Mouse (Mus musculus) embryo, embryonic 10 days (tissue): ENCODE data around the gene Vmn2r90.
"Not testable (repeated sequence)": the region's sequence is repeated elsewhere in the genome, so short reads cannot be mapped to it uniquely, and the experiment has no call there.

Experiments
- DNase-seq: peaks from one replicate; pipeline ENCODE4 v3.0.0-alpha.2; 2015; ENCODE audit warnings: low spot score

Vmn2r90 gene

DNA sequence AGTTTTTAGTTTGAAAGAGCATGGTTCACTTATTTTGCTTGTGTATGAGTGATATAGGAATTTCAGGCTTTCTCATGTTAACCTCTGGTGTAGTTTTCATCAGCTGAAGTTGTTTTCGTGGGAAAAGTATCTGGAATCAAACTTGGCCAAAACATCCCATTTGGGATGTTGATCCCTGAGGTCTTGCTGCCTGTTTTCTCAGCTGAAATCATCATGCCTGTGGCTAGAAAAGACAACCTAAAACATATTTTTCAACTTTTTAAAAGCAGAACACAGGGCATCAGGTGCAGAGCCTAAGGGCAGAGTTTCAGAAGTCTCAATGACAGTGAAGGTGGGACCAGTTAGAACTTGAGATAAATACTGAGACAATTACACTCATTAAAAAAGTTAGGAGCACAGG lies at the start of gene Vmn2r90:
Gene Vmn2r90 (plus strand): TSS at position 301 of the 400 bp plus-strand sequence.
- no peak for DNase-seq

DNA sequence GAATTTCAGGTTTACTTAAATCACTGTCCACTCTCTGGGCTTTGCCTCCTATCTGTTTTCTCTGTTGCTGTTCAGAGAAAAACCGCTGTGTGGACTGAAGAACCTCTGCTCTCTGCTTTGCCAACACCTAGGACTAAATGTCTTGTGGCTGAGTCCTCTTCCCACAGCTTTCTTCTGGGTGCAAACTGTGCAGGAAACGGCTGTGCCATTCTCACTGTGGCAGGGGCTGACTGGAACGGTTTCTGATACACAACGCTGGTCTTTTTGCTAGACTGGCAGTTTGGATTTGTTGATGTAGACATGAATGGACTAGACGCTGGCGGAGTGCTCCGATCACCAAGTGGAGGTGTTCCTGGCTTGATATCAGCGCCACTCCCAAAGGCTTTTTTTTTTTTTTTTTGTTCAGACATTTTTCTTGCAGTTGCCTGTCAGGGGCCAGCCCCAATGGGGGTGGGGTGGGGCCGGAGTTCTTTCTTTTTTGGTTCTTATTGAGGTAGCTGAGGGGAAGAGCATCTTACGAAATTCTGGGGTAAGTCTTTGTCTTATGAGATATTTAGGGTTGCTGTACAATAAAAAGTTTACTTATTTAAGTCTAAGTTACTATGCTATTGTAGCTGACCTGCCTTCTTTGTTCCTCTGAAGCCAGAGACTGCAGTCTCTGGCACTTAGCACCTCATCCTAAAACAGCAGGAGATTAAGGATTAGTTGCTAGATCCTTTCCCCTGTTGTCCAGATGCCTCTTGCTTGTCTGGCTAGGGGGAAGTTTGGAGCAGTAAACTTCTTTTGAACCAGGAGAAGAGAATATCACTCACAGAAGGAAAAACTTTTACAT lies 48.3 kb upstream of the Vmn2r90 start:
- DNase-seq: peak; percentile 9

DNA sequence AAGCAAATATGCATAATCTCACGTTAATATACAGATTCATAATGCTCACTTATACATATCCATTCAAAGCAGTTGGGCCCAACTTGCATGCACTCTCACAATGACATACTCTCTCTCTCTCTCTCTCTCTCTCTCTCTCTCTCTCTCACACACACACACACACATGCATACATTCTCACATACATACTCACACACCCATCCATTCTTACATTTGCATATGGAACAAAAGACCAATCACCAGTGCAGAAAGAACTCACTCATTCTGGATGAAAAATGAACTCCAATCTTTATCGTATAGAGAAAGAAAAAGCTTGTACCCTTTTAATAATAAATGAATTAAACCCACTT lies 47.7 kb upstream of the Vmn2r90 start:
- no peak for DNase-seq

DNA sequence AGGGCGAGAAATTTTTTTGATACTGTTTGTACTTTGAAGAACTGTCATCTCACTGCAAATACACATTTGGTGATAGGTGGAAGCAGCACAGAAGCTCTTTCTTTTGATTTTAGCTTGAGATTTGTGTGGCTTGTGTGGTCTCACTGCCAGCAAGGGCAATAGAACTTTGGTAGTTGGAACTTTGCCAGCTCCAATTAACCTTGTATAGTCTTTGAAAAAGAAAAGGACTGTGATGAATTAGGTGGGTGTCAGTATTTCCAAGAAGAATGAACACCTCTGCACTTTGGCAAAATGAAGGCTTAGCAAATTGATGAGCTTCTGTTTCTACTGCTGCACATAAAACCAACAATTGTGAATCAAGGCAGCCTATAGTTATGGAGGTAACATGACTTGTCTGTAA lies 24.8 kb upstream of the Vmn2r90 start:
- no peak for DNase-seq

DNA sequence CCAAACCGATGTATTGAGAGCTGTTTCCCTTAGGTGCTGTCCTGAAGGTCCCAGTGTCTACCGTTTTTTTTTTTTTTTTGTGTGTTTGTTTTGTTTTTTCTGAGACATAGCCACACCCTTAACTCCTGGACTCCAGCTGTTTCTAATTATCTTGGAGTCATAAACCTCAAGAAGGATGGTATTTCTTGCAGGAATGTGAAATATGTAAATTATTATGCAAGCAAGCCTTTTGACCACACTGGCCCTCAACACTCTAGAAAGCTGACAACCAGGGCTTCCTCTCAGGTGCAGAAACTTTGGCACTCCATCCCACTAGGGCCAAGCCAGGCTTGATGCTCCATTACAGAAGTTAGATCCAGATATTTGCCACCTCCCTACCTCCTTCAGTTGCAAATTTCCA lies 12.9 kb upstream of the Vmn2r90 start:
- no peak for DNase-seq

DNA sequence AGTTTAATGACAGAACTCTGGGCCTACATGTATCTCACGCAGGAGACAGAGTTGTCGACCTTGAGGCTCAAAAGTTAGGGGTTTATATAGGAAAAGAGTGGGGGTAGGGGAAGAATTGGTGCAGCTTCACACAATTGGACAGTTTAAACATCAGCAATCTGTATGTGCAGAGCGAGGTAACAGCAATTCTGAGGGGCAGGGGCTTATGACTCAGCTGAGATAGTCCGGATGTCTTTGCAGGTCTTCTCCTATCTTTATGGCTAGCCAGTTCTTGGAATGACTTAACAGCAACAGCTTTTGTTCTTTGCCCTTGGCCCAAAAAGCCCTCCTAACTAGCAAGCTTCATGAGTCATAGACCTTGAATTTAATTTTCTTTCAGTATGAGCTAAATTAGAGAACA lies 28.8 kb downstream of the Vmn2r90 start:
- DNase-seq: not testable (repeated sequence)

DNA sequence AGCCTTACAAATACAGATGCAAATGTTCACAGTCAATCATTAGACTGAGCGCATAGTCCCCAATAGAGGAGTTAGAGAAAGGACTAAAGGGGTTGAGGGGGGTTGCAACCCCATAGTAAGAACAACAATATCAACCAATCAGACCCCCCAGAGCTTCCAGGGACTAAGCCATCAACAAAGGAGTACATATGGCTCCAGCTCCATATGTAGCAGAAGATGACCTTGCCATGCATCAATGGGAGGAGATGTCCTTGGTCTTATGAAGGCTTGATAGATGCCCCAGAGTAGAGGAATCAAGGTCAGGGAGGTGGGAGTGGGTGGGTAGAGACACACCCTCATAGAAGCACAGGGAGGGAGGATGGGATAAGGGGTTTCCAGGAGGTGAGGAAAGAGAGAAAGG lies 35.1 kb downstream of the Vmn2r90 start:
- no peak for DNase-seq

DNA sequence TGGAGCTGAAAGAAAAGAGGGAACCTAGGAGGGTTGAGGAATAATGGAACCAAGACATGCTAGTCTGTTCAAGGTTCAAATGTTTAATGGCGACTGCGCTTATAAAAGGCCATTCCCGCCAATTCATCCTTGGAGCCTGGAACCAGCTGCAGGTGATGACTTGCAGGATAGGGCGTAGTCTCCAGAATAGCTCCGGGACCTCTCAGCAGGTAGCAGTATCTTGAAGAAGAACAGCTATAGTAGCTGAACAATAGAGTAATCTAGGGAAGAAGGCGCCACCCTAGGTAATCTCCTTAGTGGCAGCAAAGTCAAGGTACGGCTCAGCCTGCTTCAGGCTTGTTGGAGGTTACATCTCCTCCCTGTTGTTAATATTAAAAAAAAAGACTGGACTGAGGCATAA lies 35.8 kb downstream of the Vmn2r90 start:
- not testable (repeated sequence) for DNase-seq

DNA sequence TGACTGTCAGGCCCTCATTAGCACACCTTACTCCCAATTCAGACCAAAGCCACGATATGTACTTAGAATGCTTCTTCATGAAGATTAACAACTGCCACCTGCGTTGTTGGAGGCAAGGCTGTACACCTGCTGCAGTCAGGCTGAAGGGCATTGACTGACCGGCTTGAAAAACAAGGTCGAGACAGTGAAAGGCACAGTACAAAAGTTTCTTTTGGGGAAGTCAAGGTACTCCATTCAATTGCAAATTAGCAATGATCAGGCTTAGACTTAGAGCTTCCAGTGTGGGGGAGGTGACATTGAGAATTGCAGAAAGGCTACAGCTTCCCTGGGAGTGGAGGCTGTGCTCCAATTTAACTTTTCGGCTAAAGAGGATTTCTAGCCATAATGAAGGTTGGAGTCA lies 36.4 kb downstream of the Vmn2r90 start:
- DNase-seq: not testable (repeated sequence)

DNA sequence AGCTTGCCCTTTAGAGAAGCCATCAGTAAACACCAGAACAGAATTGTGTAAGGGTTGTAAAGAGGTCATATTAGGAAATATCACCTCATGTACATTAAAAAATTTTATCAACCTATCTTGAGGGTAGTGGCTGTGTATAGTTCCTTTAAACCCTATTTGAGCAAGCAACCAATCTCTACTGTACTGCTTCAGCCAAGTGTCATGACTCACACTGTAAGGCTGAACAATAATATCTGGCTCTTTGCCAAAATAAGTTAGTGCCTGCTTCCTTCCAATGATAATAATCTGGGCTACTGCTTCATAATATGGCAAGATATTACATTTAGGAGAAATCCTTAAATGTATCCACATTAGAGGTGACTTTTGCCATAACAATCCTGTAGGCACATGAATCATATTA lies 38.0 kb downstream of the Vmn2r90 start:
- DNase-seq: not testable (repeated sequence)

DNA sequence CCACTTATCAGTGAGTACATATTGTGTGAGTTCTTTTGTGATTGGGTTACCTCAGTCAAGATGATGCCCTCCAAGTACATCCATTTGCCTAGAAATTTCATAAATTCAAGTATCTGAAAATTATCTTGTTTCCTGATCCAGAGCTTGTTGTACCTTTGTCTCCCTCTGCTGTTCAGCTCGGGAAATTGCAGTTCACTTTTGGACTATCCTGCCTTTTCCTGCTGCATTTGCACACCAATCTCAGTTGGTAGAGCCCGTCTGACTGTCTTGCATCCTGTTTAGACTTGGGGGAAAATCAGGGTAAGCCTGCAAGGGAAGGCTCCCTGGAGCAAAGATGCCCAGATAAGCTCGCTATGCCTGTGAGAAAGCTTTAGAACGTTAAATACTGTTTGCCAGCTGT lies 45.8 kb downstream of the Vmn2r90 start:
- peak; percentile 58 for DNase-seq

DNA sequence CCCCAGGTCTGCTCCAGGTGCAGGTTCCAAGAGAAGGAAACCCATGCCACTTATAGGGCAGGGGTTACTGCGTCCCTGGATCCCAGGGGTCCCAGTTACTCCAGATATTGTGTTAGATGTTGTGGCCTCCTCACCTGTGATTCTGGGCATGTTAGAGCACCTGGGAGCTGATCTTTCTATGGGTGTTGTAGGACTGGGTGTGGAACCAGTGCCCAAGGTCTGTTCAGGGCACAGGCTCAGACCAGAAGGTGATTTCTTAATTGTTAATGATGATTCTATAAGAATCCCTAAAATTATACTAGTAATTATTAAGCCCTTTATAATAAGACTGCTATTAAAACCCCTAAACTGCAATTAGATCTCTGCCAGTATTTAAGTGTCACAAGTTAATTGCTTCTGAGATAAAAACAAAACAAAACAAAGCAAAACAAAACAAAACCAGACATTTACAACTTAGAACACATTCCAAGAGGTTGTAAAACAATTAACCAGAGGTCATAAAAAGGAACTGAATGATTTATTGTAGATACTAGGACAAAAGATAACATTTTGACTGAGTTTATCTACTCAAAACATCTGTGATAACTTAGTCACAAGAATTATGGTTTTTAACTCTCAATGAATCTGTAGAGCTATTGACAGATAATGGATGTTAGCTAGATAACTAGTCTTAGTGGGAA lies 59.2 kb downstream of the Vmn2r90 start:
- DNase-seq: no peak

DNA sequence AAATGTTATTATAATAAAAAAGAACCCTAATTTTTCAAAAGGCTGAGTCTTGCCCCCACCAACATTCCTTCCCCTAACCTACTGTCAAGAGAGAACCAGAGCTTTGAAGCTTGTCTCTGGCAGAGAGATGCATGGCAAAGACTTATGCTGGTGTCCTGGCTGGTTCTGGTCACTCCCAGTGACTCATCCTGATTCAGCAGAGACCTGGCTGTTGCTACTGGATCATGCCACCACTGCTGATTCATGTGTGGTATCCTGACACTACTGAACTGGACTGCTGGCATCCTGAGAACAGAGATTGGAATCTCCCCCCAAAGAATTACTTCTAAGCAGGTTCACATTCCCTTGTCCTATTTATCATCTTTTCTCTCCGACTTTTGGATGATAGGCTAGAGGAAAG lies 60.7 kb downstream of the Vmn2r90 start:
- peak; percentile 4 for DNase-seq

DNA sequence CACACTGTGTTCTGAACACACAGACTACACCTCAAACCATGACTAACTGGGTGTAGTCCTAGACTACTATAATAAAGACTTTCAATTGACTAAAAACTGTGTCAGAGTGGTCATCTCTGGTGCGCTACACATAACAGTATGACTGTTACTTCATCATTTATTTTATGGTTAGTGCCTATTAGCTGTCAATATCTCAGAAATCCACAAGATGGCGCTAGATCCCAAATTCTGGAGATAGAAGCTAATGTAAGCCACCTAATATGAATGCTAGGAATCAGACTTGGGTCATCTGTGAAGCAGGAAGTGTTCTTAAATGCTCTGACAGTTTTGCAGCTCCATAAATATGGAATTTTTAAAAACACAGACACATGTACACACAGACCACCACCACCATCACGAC lies 62.9 kb downstream of the Vmn2r90 start:
- DNase-seq: peak; percentile 76
